Mouse (Mus musculus): ENCODE results near the gene Olfr1115. TPM values are rescaled to one million over a fixed set of nuclear protein-coding genes. Genes with fewer than 3 reads are reported as not detected.
"Not testable (repeated sequence)": the region's sequence is repeated elsewhere in the genome, so short reads cannot be mapped to it uniquely, and the experiment has no call there.

Gene Olfr1115
- not detected in 2 replicates for polyA plus RNA-seq (2014; fragmentation: Nextera tagmentation; extraction: Ambion mirVana)

GRCm38 (mm10) chr2:87247713-87248112 lies at the start of gene Olfr1115:
Gene Olfr1115 (plus strand): TSS chr2:87248013.
- WGBS, result 68% methylated on average over 2 of the region's 2 CpGs
- H3K9me3 ChIP-seq (ENCODE audit: control insufficient read depth, low read length), result no peaks in the 10 kb centered on the region
- no peak within 1 kb of the TSS for H3K4me3 ChIP-seq (ENCODE audit: control insufficient read depth in 1 of 2, insufficient read depth in 1 of 2, low read depth in 1 of 2, low read length in 2 of 2)
- H3K4me1 ChIP-seq (ENCODE audit: control insufficient read depth in 2 of 2, insufficient read depth in 2 of 2, low read length in 2 of 2), result no peaks in the 10 kb centered on the region
- H3K27me3 ChIP-seq (ENCODE audit: control insufficient read depth, insufficient read depth, low read length), result no peaks in the 10 kb centered on the region
- H3K9ac ChIP-seq (ENCODE audit: low read length), result no peak within 1 kb of the TSS
- no peak for ATAC-seq (ENCODE audit: insufficient number of reproducible peaks, insufficient read depth, low FRiP score, low read depth)
- H3K27ac ChIP-seq (replicated peaks in 1 of 2; ENCODE audit: control insufficient read depth in 1 of 2, insufficient read depth in 1 of 2, low read depth in 2 of 2, low read length in 2 of 2), result no peak within 1 kb of the TSS
- no peaks in the 10 kb centered on the region for H3K36me3 ChIP-seq (ENCODE audit: control insufficient read depth, insufficient read depth, low read length)
- no peak within 1 kb of the TSS for H3K4me2 ChIP-seq (ENCODE audit: low read length)

GRCm38 (mm10) chr2:87208670-87209069 lies 39.1 kb upstream of the Olfr1115 start, which contains the start of gene Olfr1113:
Gene Olfr1113 (plus strand): TSS chr2:87208970.
- Histone ChIP-seq H3K27me3 (ENCODE audit: control insufficient read depth, insufficient read depth, low read length) (no peaks in the 10 kb centered on the region), H3K4me3 (ENCODE audit: control insufficient read depth in 1 of 2, insufficient read depth in 1 of 2, low read depth in 1 of 2, low read length in 2 of 2) (no peak within 1 kb of the TSS), H3K27ac (replicated peaks in 1 of 2; ENCODE audit: control insufficient read depth in 1 of 2, insufficient read depth in 1 of 2, low read depth in 2 of 2, low read length in 2 of 2) (no peak within 1 kb of the TSS), H3K4me1 (ENCODE audit: control insufficient read depth in 2 of 2, insufficient read depth in 2 of 2, low read length in 2 of 2) (no peaks in the 10 kb centered on the region), H3K4me2 (ENCODE audit: low read length) (no peak within 1 kb of the TSS), H3K36me3 (ENCODE audit: control insufficient read depth, insufficient read depth, low read length) (no peaks in the 10 kb centered on the region), H3K9me3 (ENCODE audit: control insufficient read depth, low read length) (no peaks in the 10 kb centered on the region), H3K9ac (ENCODE audit: low read length) (no peak within 1 kb of the TSS)
- ATAC-seq (ENCODE audit: insufficient number of reproducible peaks, insufficient read depth, low FRiP score, low read depth), result no peak
- 78% methylated on average over 2 of the region's 2 CpGs for WGBS

- H3K4me3 ChIP-seq (ENCODE audit: control insufficient read depth in 1 of 2, insufficient read depth in 1 of 2, low read depth in 1 of 2, low read length in 2 of 2), result no peak within 1 kb of the TSS
- no peaks in the 10 kb centered on the region for H3K4me1 ChIP-seq (ENCODE audit: control insufficient read depth in 2 of 2, insufficient read depth in 2 of 2, low read length in 2 of 2)
- H3K9me3 ChIP-seq (ENCODE audit: control insufficient read depth, low read length), result no peaks in the 10 kb centered on the region
- no peak within 1 kb of the TSS for H3K9ac ChIP-seq (ENCODE audit: low read length)
- H3K4me2 ChIP-seq (ENCODE audit: low read length), result no peak within 1 kb of the TSS
- WGBS, result 74% methylated on average over 1 of the region's 1 CpGs
- H3K36me3 ChIP-seq (ENCODE audit: control insufficient read depth, insufficient read depth, low read length), result no peaks in the 10 kb centered on the region
- H3K27me3 ChIP-seq (ENCODE audit: control insufficient read depth, insufficient read depth, low read length), result no peaks in the 10 kb centered on the region
- H3K27ac ChIP-seq (replicated peaks in 1 of 2; ENCODE audit: control insufficient read depth in 1 of 2, insufficient read depth in 1 of 2, low read depth in 2 of 2, low read length in 2 of 2), result no peak within 1 kb of the TSS
- ATAC-seq (ENCODE audit: insufficient number of reproducible peaks, insufficient read depth, low FRiP score, low read depth), result no peak
Observed at GRCm38 (mm10) chr2:87267234-87267633, 19.4 kb downstream of the Olfr1115 start, which contains the start of gene Olfr1116. Gene Olfr1116 (plus strand): TSS chr2:87267534.

GRCm38 (mm10) chr2:87293977-87294376 lies 46.2 kb downstream of the Olfr1115 start:
- H3K9me3 ChIP-seq (ENCODE audit: control insufficient read depth, low read length); H3K27ac ChIP-seq (replicated peaks in 1 of 2; ENCODE audit: control insufficient read depth in 1 of 2, insufficient read depth in 1 of 2, low read depth in 2 of 2, low read length in 2 of 2); H3K9ac ChIP-seq (ENCODE audit: low read length); H3K36me3 ChIP-seq (ENCODE audit: control insufficient read depth, insufficient read depth, low read length); H3K27me3 ChIP-seq (ENCODE audit: control insufficient read depth, insufficient read depth, low read length); H3K4me1 ChIP-seq (ENCODE audit: control insufficient read depth in 2 of 2, insufficient read depth in 2 of 2, low read length in 2 of 2); H3K4me2 ChIP-seq (ENCODE audit: low read length); H3K4me3 ChIP-seq (ENCODE audit: control insufficient read depth in 1 of 2, insufficient read depth in 1 of 2, low read depth in 1 of 2, low read length in 2 of 2); ATAC-seq (ENCODE audit: insufficient number of reproducible peaks, insufficient read depth, low FRiP score, low read depth): not testable (repeated sequence)

Small RNA genes lying within 50 kb of the gene (microRNA-seq; reads per million reads assigned to microRNA genes)
- not detected for gene Gm27438

Other genes with a start within 250 kb of the Olfr1115 start
- gene Olfr1102, start 249.6 kb upstream of the Olfr1115 start, polyA plus RNA-seq (2014; fragmentation: Nextera tagmentation; extraction: Ambion mirVana), result not detected in 2 replicates
- gene Olfr1104, start 220.9 kb upstream of the Olfr1115 start, polyA plus RNA-seq (2014; fragmentation: Nextera tagmentation; extraction: Ambion mirVana), result not detected in 2 replicates
- not detected in 2 replicates for gene Olfr1105, start 211.5 kb upstream of the Olfr1115 start, polyA plus RNA-seq (2014; fragmentation: Nextera tagmentation; extraction: Ambion mirVana)
- not detected in 2 replicates for gene Olfr1106, start 195.7 kb upstream of the Olfr1115 start, polyA plus RNA-seq (2014; fragmentation: Nextera tagmentation; extraction: Ambion mirVana)
- gene Olfr1107, start 172.2 kb upstream of the Olfr1115 start, polyA plus RNA-seq (2014; fragmentation: Nextera tagmentation; extraction: Ambion mirVana), result not detected in 2 replicates
- gene Olfr1109, start 152.0 kb upstream of the Olfr1115 start, polyA plus RNA-seq (2014; fragmentation: Nextera tagmentation; extraction: Ambion mirVana), result not detected in 2 replicates
- gene Olfr259, start 133.4 kb upstream of the Olfr1115 start, polyA plus RNA-seq (2014; fragmentation: Nextera tagmentation; extraction: Ambion mirVana), result not detected in 2 replicates
- not detected in 2 replicates for gene Olfr1110, start 107.7 kb upstream of the Olfr1115 start, polyA plus RNA-seq (2014; fragmentation: Nextera tagmentation; extraction: Ambion mirVana)
- gene Olfr1111, start 95.4 kb upstream of the Olfr1115 start, polyA plus RNA-seq (2014; fragmentation: Nextera tagmentation; extraction: Ambion mirVana), result not detected in 2 replicates
- not detected in 2 replicates for gene Olfr1112, start 60.2 kb upstream of the Olfr1115 start, polyA plus RNA-seq (2014; fragmentation: Nextera tagmentation; extraction: Ambion mirVana)
- not detected in 2 replicates for gene Olfr1113, start 39.0 kb upstream of the Olfr1115 start, polyA plus RNA-seq (2014; fragmentation: Nextera tagmentation; extraction: Ambion mirVana)
- not detected in 2 replicates for gene Olfr1116, start 19.5 kb downstream of the Olfr1115 start, polyA plus RNA-seq (2014; fragmentation: Nextera tagmentation; extraction: Ambion mirVana)
- gene Olfr1118, start 59.6 kb downstream of the Olfr1115 start, polyA plus RNA-seq (2014; fragmentation: Nextera tagmentation; extraction: Ambion mirVana), result not detected in 2 replicates
- not detected in 2 replicates for gene Olfr1120, start 106.8 kb downstream of the Olfr1115 start, polyA plus RNA-seq (2014; fragmentation: Nextera tagmentation; extraction: Ambion mirVana)
- gene Olfr1121, start 121.9 kb downstream of the Olfr1115 start, polyA plus RNA-seq (2014; fragmentation: Nextera tagmentation; extraction: Ambion mirVana), result not detected in 2 replicates
- gene Olfr1122, start 137.8 kb downstream of the Olfr1115 start, polyA plus RNA-seq (2014; fragmentation: Nextera tagmentation; extraction: Ambion mirVana), result not detected in 2 replicates
- gene Olfr1123, start 168.6 kb downstream of the Olfr1115 start, polyA plus RNA-seq (2014; fragmentation: Nextera tagmentation; extraction: Ambion mirVana), result not detected in 2 replicates
- gene Olfr1124, start 182.3 kb downstream of the Olfr1115 start, polyA plus RNA-seq (2014; fragmentation: Nextera tagmentation; extraction: Ambion mirVana), result not detected in 2 replicates
- not detected in 2 replicates for gene Olfr1126, start 205.9 kb downstream of the Olfr1115 start, polyA plus RNA-seq (2014; fragmentation: Nextera tagmentation; extraction: Ambion mirVana)
- gene Pramel7, start 249.1 kb downstream of the Olfr1115 start, polyA plus RNA-seq (2014; fragmentation: Nextera tagmentation; extraction: Ambion mirVana), result not detected in 2 replicates

Data from heart, embryonic 14.5 days (tissue).